Mouse (Mus musculus) heart, adult 11 months (tissue): ENCODE results near the gene Wsb1.
"Not testable (repeated sequence)": the region's sequence is repeated elsewhere in the genome, so short reads cannot be mapped to it uniquely, and the experiment has no call there.

Experiments
- DNase-seq: peaks from one replicate; pipeline ENCODE4 v3.0.0; 2022

Wsb1 gene

DNA sequence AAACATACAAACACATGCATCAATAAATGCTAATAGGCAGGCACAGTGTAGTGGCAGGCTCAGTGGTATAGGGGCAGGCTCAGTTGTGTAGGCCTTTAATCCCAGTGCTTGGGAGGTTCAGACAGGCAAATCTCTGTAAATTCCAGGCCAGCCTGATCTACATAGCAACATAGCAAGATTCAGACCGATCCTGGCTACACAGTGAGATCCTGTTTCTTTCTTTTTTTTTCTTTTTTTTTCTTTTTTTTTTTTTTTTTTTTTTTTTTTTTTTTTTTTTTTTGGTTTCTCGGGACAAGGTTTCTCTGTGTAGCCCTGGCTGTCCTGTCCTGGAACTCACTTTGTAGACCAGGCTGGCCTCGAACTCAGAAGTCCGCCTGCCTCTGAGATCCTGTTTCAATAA is 5.7 kb upstream of the Wsb1 start:
- DNase-seq: not testable (repeated sequence)

DNA sequence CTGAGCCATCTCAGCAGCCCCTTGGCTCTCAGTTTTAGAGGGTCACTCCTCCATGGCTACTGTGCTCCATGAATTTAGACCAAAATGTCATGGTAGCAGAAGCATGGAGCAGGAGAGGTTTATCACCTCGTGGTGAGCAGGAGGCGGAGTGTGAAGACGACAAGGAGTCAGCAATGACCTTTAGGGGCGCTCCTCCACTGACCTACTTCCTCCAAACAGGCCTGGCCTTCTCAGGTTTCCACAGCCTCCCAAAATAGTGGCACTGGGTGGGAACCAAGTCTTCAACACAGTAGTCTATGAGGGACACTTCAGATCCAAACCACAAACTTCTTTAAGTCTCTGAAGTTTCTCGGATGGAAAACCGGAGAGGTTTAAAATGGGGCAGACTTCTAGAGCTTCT is 4.3 kb upstream of the Wsb1 start:
- DNase-seq: peak; percentile 78

DNA sequence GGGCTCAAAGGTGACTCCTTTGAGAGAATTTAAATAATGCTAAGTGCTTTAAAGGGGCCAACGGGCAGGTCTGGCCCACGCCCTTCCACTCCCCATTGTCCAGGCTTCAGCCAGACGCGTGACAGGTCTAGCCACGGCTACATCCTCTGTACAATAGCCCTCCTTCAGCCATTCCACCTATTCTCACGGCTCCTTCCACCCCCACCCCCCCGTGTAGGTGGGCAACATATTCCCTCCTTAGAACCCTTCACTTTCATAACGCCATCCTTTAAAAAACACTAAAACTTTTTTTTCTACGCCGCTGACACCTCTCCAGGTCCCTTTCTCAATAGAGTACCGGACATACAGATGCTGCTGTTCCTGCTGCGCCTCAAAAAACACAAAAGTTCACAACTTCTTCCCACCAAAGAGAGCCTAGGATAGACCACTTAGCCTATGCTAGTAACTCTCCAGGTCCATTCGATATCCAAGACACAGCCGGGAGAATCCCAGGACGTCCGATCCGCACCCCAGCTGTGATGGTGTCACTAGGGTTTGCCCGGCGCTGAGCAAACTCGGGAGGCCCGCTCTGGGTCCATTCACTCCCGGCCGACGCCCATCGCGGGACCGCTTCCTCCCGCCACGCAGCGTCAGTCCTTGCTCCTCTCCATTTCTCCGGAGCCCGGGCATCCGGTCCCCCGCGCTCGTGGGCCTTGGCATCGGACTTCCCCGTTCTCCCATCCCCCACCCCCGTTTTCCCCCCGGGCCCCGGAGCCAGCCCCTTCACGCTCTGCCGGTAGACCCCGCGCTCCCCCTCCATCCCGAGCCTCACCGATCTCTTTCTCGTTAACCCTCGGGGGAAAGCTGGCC is 705 bp downstream of the Wsb1 start:
- peak; percentile 97 for DNase-seq

DNA sequence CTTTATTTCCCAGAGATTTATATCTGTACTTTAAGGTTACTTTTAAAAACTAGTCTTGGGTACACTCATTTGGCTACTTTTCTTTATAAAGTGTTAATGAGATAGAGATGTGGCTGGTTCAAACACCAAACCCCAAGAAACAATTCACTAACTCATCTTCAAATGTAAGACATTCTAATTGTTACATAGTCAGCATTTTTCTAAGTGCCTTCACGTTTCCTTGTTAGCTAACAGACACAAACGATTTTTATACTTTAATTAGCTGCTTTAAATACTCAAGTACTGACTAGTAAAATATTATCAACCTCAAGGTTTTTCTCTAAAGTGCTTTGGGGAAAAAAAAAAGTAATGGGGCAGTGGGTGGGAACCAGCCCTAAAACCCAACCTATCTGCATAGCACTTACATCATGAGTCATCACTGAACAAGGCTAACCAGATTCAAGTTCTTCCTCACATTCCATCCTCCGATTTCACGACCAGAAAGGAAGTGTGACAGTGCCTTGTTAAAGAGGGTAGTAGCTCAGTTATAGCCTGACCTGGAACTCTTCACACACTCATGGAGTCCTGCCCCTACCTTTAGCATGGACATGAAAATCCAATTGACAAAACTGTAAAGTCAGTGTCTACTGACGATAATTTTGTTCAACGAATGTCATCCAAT is 1.5 kb downstream of the Wsb1 start:
- peak; percentile 93 for DNase-seq

DNA sequence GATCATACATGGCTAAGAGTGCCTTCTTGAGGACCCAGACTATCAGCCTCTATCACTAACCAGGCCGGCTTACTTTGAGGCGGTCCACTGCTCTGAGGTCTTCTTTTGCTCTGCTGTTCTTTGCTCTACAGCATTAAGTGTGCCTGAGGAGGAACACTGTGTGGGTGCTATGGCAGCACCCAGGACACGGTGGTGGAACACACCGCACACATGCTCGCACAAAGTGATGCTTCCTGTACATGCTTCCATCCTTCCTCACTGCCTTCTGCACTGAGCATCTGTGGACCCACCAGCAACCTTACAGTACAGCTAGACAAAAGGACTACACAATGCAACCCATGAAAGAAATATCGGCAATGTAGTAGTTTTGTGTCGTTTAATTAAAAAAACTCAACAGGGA is 15.4 kb downstream of the Wsb1 start:
- DNase-seq: peak; percentile 78

DNA sequence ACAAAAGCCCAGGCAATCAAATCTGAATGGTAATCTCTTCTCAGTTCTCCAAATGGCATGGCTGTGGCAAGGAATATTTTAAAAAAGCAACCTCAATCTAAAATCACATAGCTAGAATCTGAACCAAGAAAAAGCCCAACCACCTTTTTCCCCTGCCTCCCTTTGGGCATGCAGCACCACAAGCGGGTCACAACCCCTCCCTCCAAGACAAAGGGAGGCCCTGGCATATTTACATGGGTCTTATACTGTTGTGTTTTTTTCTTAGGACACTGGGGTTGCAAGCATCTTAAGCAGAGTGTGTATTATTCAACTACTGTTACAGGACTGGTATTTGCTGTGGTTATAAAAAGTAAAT is 16.1 kb downstream of the Wsb1 start:
- peak; percentile 95 for DNase-seq

DNA sequence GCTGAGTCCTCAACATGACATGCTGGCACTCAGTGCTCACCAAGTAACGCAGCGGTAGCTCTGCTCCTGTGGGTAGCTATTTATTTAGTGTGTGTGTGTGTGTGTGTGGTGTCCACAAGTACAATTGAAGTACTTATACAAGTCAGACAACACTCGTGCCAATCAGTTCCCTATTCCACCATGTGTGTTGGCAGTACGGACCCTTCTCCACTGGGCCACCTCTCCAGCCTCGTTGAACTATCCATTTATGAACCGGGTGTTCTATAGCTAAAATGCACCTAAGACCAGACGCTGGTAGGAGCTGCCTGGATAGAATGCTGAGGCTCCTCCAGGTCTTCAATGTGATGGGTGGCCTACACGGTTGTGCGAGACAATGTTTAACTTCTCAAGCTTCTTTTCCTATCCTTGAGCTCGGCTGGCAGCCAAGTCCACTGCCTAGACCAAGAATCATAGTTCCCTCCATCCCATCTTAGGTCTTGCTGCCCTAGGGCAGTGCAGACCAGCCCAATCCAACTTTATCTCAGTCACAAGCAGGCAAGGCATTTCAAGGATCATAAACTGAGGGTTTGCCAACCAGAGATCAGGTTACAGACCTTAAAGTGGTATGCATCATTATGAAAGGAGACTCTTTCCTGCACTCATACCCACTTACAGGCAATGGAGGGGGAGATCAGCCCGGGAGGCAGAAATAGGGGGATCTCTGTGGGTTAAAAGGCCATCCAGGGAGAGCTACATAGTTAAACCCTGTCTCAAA is 16.6 kb downstream of the Wsb1 start:
- DNase-seq: peak; percentile 89

DNA sequence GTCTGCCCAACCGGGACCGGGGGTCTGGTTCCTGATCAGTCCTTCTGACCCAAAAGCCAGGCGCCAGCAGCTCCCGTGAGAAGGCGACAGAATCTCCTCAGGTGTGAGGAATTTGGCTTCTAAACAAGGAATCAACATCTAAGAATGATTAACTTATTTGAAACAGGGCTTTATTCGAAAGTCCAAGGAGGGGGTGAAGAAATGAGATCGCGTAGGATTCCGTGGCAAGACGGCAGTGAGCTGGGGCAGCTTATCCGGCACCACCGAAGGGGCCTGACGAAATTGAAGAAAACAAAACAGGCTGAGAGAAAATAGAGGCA is 24.3 kb downstream of the Wsb1 start:
- no peak for DNase-seq

DNA sequence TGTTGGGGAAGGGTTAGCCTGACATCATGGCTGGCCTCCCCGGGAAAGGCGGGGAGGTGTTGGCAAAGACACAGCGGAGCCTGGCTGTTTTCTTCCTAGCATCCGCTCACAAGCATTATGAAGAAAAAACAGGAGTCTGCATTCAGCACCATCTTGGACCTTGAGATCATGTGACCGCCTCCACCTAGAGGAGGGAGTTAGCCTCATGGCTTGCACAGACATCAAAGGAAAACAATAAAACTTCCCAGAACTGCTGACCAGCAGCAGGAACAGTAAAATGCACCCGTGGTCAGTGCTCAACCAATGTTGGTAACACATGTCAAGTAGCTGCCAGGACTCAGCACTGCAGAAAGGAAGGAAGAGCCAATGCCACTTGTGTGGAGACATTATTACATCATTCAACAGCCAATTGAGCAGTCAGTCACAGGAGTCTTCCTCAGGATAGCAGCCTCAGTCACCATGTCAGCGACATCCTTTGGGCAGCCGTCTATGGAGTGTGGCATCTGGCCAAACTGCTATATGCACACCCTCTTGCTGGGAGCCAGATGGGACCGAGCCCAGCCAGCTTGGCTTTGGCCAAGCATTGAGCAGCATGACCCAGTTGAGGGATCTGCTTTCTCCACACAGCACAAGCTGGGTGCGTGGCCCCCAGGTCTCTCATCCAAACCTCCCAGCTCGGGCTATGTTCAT is 24.8 kb downstream of the Wsb1 start:
- peak; percentile 94 for DNase-seq

DNA sequence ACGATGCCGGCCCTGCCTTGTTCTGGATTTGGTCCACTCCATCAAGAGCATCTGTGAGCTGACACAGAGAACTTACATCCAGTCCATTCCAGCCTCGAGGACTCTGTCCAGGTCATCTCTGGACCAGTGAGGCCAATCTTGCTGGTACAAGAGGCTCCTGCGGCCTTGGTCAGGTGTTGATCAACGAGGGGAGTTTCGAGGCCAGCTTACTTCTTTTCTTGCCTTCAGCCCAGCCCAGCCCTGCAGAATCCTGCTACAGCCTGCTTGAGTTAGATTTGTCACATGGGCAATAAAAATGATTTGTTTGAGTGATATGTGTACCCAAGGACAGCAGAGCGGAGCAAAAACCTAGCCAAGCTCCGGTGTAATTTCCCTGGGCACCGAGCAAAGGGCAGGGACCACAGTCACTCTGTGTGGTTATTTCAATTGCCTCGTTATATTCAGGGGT is 25.4 kb downstream of the Wsb1 start:
- DNase-seq: peak; percentile 89

DNA sequence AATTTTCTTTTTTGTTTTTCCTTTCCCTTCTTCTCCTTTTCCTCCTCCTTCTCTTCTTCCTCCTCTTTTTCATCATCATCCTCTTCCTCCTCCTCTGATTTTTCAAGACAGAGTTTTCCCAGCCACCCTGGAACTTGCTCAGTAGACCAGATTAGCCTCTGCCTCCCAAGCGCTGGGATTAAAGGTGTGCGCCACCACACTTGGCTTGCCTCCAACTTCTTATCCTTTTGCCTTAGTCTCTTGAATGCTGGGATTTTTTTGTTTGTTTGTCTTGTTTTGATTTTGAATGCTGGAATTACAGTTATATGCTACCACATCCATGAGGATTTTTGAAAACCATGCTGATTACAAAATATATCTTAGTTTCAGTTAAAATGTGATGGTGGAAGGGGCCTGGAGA is 26.4 kb downstream of the Wsb1 start:
- DNase-seq: peak; percentile 70

DNA sequence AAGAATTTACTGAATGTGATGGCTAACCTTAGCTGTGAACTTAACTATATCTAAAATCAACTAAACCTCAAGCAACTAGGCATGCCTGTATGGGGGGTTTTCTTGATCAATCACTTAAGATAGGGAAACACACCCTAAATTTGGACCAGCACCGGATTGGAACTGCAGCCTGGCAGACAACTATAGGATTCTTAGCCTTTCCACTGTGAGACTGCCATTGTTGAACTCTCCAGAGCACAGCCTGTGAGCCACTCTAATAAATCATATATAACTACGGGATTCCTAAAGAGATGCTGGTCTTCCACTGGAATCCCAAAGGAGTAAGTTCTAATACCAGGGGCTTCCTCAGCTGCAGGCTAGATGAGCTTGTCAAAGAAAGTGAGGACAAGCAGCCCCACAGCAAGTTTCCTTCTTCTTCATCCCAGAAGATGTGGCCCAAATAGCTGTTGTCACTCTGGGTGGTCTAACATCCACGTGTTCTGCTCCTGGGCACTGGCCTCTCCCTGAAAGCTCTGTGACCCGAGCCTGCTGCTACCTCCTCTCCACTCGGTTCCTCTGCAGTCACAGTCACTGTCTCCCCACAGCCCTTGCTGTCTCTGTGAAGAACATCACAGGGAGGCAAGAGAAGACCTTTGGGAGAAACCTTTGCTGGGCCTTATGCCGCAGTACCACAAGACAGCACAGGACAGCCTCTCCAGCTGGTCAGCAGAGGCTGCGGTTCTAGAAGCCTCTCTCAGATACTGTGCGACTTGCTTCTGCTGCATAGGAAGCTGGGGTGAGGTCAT is 28.9 kb downstream of the Wsb1 start:
- peak; percentile 88 for DNase-seq

DNA sequence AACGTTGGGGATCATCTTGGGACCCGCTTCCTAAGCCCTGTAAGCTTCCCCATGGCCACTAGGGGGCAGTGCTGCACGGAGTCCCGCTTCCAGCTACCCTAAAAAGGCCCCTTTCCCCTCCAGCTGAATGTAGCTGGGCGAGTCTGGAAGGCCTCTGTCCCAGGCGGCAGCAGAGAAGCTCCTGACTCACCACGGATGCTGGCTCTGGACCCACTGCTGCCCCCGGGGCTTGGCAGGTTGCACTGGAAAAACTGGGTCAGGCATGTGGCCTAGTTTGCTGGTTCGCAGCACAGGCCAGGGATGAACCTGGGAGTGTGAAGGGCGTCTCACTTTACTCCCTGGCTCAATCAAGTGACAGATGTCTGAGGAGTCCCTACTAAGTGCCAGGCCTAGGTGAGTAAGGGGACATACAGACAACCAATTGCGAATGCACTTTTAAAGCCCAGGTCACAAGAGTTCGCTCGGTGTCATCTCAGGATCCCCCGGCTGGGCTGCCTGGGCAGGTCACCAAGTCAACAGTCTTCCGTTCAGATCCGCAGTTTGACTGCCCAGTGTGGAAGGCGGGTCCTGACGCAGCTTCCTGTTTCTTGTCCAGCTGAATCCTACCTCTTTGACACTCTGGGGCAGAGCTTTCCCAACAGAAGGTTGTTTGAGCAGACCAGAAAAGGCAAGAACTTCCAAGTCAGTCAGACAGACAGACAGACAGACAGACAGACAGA is 29.8 kb downstream of the Wsb1 start:
- peak; percentile 99 for DNase-seq

DNA sequence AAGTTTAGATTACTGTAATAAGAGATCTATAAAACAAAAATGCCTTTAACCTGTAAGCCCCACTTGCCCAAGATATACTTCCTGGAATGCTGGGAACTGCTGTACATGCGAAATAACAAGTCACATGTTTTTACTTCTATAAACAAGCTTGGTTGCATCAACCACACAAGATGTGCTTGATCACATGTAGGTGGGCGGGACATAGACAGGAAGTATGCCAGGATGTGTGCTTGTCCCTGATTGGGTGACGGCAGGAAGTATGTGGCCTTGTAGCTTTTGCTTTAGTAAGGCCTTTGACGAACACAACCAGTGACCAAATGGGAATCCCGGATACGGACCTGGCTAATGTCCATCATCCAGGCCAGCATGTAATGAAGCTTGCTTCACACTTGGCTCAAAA is 31.1 kb downstream of the Wsb1 start:
- DNase-seq: peak; percentile 98

DNA sequence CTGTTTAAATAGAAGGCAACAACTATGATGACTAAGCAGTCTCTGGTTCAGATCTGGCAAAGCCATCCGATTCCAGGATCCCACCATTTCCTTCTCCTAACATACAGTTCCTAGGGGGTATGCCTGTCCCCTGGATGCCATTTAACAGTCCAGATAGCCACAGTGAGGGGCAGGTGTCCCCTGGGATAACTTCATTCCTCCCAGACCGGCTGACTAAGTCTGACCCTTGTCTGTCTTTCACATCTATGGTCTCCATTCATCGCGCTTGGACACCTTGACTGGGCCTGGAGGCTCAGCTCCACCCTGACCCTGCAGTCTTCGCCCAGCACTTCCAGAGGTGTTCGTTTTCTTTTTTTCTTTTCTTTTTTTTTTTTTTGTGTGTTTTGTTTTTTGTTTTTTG is 31.8 kb downstream of the Wsb1 start:
- peak; percentile 87 for DNase-seq

DNA sequence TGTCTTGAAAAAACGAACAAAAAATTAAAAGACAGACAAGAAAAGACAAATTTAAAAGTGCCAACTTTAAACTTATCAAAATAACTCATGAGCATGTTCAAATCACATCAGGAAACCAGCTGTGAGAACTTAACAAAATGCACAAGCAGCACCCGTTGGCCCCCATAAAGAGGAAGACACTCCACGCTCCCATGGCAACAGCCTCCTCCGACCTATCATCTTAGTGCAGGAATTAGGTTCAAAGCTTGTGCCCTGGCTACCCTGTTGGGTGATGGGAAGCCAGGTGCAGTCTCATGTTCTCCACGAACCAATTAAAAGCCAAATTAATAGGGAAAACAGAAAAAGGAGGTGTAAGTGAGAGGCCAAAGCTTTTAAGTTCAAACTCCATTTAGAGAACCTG is 32.8 kb downstream of the Wsb1 start:
- DNase-seq: peak; percentile 64

DNA sequence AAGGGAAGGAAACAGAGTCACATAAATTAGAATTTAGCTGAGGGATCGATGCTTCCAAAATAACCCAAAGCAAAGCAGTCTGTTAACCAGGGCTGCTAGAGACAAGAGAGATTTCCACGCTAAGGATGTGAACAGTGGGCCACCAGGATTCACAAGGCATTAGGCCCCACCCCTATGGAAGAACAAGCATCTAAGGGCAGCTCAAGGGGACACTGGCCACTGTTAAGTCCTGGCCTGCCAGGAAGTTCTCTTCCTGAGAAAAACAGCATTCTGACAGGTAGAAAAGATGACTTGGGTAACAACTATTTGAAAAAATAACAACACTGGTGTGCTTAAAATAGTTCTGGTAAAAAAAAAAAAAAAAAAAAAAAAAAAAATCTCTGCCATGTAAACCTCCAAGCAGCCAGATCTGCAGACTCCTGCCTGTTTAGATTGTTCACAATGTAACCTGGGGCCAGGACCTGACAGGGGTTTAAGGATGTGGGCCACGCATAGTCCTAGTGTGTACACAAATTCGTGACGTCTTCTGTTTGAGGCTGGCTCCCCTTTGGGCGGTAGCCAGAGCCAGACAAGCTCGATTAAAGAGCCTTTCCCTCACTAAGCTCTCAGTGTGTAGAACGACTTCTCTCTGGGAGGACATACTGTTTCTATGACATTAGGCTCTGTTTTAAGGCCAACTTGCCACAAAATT is 35.4 kb downstream of the Wsb1 start:
- peak; percentile 88 for DNase-seq

DNA sequence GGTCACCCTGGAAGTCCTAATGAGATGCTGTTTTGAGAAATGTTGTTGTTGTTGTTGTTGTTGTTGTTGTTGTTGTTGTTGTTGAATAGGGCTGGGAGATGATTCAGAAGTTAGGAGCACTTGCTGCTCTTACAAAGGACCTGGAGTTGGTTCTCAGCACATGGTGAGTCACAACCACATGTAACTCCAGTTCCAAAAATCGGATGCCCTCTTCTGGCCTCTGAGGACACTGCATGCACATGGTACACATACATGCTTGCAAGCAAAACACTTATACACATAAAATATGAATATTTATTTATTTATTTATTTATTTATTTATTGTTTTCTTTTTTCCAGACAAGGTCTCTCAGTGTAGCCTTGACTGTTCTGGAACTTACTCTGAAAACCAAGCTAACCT is 36.4 kb downstream of the Wsb1 start:
- DNase-seq: peak; percentile 61

DNA sequence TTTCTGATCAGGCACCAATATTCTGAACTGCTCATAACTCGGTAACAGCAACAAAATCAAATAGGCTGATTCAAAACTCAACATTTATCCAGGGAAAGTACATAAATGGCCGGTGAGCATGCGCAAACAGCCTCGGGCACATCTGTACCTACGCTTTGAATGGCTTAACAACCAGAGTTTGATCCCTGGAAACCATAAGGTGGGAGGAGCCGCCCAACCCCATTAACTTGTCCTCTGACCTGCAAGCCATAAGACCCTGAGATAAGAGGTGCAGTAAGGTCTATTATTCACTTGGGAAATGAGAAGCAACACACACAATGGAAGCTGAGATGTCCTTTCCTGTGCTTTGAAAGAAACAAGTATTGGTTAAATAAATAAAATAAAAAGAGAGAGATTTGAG is 37.3 kb downstream of the Wsb1 start:
- no peak for DNase-seq

DNA sequence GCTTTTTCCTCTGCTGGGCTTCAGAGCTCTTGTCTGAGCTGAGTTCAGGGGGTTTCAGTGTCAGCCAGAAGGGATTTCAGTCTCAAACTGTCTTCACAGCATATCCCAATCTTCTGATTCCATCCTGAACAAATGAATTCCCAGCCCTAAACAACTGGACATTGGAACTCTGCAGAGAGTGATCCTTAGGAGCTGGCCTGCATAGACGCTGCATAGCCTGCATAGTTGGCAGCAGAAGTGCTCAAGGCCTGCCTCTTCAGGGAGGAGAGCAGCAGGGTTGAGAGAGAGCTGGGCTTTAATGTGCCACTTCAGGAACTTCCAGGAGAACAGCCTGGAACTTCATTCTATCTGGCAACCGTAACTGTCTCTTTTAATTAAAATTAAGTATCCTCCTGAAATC is 38.9 kb downstream of the Wsb1 start:
- DNase-seq: peak; percentile 79

DNA sequence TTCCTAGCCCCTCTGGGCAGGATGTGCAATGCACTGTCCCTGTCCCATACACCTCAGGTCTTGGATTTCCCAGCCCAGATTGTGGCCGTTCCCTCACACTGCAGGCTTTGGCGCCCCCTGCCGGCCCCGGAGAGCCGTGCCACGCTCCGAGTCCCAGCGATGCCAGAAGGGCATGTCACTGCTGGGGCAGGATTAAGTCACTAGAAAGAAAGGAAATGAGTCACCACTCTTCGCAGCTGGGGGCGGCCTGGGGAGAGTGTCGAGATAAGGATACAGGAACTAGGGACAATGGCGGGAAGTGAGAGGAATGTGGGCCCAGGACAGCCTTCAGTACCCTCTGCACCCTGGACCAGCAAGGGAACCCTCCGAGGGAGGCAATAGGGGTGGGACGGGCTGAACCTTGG is 40.5 kb downstream of the Wsb1 start:
- DNase-seq: peak; percentile 100
